Mouse (Mus musculus) lung, postnatal 4 days (tissue): ENCODE results near the gene Dera.
A peak's percentile ranks its signal among the peaks of the same experiment; 100 is the strongest.

Experiments used
- DNase-seq, 2 experiments: peaks; one replicate each; pipeline ENCODE4 v3.0.0; 2021

Gene Dera

DNA sequence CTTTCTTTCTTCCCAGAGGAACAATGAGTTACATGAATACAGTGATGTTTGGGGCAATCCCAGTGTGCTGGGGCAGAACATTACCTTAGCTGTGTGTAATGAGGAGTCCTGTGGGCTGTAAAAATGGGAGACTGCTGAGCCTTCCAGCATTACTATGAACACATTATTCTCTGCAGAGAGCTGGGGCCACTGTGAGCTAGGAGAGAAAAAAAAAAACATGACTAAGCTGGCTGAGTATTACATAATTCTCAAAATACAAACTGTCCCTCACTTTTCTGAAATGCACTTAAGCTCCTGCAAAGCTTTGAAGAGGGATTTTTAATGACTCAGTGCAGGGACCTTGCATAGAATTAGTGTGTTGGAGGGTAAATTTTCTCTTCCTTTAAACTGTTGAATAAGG lies 143.3 kb downstream of the Dera start:
- DNase-seq = no peak

DNA sequence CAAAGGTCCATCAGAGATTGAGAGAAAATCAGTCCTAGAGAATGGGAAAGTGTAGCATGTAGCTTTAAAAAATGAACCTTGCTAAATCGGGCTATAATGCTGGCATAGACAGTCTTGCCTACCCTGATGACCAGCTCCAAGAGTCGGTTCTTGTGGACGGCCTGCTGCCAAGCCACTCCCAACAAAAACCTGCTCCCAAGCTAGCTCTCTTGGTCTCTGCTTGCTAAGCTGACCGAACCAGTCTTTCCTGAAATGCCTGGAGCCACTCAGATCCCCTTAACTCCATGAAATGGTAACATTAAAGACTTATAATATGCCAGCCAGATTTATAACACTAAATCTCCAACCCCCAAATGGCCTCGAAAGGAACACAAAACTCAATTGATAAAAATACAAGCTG lies 146.9 kb downstream of the Dera start:
- peak; percentile 43 to 63 for DNase-seq
